Mouse (Mus musculus): Measurements from ENCODE around the gene Fndc3b. TPM values are rescaled to one million over a fixed set of nuclear protein-coding genes. Genes with fewer than 3 reads are reported as not detected.

The Fndc3b gene
- polyA plus RNA-seq, 1 experiment: 14.2 TPM

DNA sequence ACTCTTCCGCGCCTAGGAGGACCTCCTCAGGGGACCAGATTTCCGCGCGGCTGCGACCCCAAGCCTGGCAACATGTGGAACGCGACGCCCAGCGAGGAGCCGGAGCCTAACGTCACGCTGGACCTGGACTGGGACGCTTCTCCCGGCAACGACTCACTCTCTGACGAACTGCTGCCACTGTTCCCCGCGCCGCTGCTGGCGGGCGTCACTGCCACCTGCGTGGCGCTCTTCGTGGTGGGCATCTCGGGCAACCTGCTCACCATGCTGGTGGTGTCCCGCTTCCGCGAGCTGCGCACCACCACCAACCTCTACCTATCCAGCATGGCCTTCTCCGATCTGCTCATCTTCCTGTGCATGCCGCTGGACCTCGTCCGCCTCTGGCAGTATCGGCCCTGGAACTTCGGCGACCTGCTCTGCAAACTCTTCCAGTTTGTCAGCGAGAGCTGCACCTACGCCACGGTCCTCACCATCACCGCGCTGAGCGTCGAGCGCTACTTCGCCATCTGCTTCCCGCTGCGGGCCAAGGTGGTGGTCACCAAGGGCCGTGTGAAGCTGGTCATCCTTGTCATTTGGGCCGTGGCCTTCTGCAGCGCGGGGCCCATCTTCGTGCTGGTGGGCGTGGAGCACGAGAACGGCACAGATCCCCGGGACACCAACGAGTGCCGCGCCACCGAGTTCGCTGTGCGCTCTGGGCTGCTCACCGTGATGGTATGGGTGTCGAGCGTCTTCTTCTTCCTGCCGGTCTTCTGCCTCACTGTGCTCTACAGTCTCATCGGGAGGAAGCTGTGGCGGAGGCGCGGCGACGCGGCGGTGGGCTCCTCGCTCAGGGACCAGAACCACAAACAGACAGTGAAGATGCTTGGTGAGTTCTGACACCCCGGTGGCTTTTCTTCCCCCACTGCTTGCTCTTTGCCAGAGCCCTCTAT, 339.1 kb downstream of the Fndc3b start:
- Histone ChIP-seq H3K27me3 (replicated peaks; ENCODE audit: control insufficient read depth, insufficient read depth, low read length) (no peaks in the 10 kb centered on the region; the same call in 1 of the 2 replicates), H3K36me3 (ENCODE audit: control insufficient read depth, insufficient read depth, low read length) (no peaks in the 10 kb centered on the region), H3K4me1 (ENCODE audit: control insufficient read depth, insufficient read depth, low read length) (no peaks in the 10 kb centered on the region), H3K27ac (ENCODE audit: insufficient read depth, low read depth, low read length) (no peak overlapping the region), H3K4me3 (ENCODE audit: insufficient read depth, low read depth, low read length) (no peak overlapping the region)
- no peak for DNase-seq
- TF ChIP-seq POLR2A (IDR thresholded peaks at IDR 0.05; ENCODE audit: low read depth, low read length) (no peak), CTCF (conservative IDR thresholded peaks at IDR 0.05; ENCODE audit: insufficient read depth, insufficient read length, low read depth, low read length) (no peak)
- WGBS: 2% methylated on average over 77 of the region's 77 CpGs

GRCm38 (mm10) chr3:27371276-27371621, 339.9 kb downstream of the Fndc3b start, which contains the start of gene Ghsr:
Ghsr (plus strand) TSS chr3:27371351.
- no peaks in the 10 kb centered on the region for H3K36me3 ChIP-seq (ENCODE audit: control insufficient read depth, insufficient read depth, low read length)
- 4% methylated on average over 19 of the region's 19 CpGs for WGBS
- H3K4me1 ChIP-seq (ENCODE audit: control insufficient read depth, insufficient read depth, low read length): no peaks in the 10 kb centered on the region
- no peak for TF ChIP-seq CTCF (conservative IDR thresholded peaks at IDR 0.05; ENCODE audit: insufficient read depth, insufficient read length, low read depth, low read length)
- no peak within 1 kb of the TSS for H3K4me3 ChIP-seq (ENCODE audit: insufficient read depth, low read depth, low read length)
- no peak within 1 kb of the TSS for H3K27ac ChIP-seq (ENCODE audit: insufficient read depth, low read depth, low read length)
- no peaks in the 10 kb centered on the region; the same call in 1 of the 2 replicates for H3K27me3 ChIP-seq (replicated peaks; ENCODE audit: control insufficient read depth, insufficient read depth, low read length)
- DNase-seq: no peak

- 5% methylated on average over 20 of the region's 20 CpGs for WGBS
- TF ChIP-seq POLR2A (IDR thresholded peaks at IDR 0.05; ENCODE audit: low read depth, low read length): no peak
- no peak overlapping the region for H3K4me3 ChIP-seq (ENCODE audit: insufficient read depth, low read depth, low read length)
Measured at GRCm38 (mm10) chr3:27370582-27371275, 340.4 kb downstream of the Fndc3b start.

DNA sequence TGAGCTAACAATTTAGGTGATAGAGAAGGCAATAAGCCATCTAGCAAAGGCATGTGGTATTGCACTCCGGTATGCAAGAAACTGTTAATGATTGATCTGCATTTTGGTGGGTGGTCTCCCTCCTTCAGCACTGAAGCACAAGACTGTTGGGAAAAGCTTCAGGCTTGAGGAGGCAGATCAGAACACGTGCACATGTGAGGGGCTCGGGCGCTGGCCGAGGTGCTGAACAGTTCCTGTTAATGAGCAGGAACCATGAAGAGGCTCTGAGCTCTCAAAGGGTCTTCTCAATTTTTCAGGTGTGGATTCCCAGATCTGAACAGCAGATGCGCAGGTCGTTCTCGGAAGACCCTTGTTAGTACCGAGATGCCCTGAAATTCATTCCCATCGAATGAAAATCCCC, 341.0 kb downstream of the Fndc3b start:
- H3K36me3 ChIP-seq (ENCODE audit: control insufficient read depth, insufficient read depth, low read length): no peaks in the 10 kb centered on the region
- no peak overlapping the region for H3K4me3 ChIP-seq (ENCODE audit: insufficient read depth, low read depth, low read length)
- TF ChIP-seq CTCF (conservative IDR thresholded peaks at IDR 0.05; ENCODE audit: insufficient read depth, insufficient read length, low read depth, low read length) (no peak), POLR2A (IDR thresholded peaks at IDR 0.05; ENCODE audit: low read depth, low read length) (no peak)
- H3K27me3 ChIP-seq (replicated peaks; ENCODE audit: control insufficient read depth, insufficient read depth, low read length): no peaks in the 10 kb centered on the region; the same call in 1 of the 2 replicates
- DNase-seq: peak; percentile 34
- no peaks in the 10 kb centered on the region for H3K4me1 ChIP-seq (ENCODE audit: control insufficient read depth, insufficient read depth, low read length)
- H3K27ac ChIP-seq (ENCODE audit: insufficient read depth, low read depth, low read length): no peak overlapping the region
- WGBS: 7% methylated on average over 10 of the region's 10 CpGs

More at GRCm38 (mm10) chr3:27370582-27371275, 340.4 kb downstream of the Fndc3b start:
- Histone ChIP-seq H3K27ac (ENCODE audit: insufficient read depth, low read depth, low read length) (no peak overlapping the region), H3K27me3 (replicated peaks; ENCODE audit: control insufficient read depth, insufficient read depth, low read length) (no peaks in the 10 kb centered on the region; the same call in 1 of the 2 replicates), H3K36me3 (ENCODE audit: control insufficient read depth, insufficient read depth, low read length) (no peaks in the 10 kb centered on the region), H3K4me1 (ENCODE audit: control insufficient read depth, insufficient read depth, low read length) (no peaks in the 10 kb centered on the region)
- no peak for DNase-seq

Other genes starting within 250 kb of the Fndc3b start
- not detected in 2 replicates for gene Tmem212, start 185.1 kb upstream of the Fndc3b start, polyA plus RNA-seq (2012; rRNA removed)
- gene Pld1, start 227.4 kb upstream of the Fndc3b start, polyA plus RNA-seq (2012; rRNA removed): 4.2 and 5.8 TPM in 2 replicates

All from kidney, adult 2 months (tissue).